Mouse (Mus musculus) lung, adult 2 months (tissue): Measurements from ENCODE around the gene Ptbp1.

ENCODE experiments used
- CTCF ChIP-seq: fragments of 200-500 bp; IDR thresholded peaks from 2 replicates; pipeline ENCODE4 v1.5.1; 2011; ENCODE audit warnings: mild to moderate bottlenecking, low read length, control low read depth; ENCODE audit not compliant: insufficient read depth
- POLR2A ChIP-seq: fragments of 200-500 bp; IDR thresholded peaks from 2 replicates; pipeline ENCODE4 v1.6.1; 2011; ENCODE audit warnings: low read depth, mild to moderate bottlenecking, control low read depth, low read length, borderline replicate concordance; ENCODE audit errors: extremely low read depth

DNA sequence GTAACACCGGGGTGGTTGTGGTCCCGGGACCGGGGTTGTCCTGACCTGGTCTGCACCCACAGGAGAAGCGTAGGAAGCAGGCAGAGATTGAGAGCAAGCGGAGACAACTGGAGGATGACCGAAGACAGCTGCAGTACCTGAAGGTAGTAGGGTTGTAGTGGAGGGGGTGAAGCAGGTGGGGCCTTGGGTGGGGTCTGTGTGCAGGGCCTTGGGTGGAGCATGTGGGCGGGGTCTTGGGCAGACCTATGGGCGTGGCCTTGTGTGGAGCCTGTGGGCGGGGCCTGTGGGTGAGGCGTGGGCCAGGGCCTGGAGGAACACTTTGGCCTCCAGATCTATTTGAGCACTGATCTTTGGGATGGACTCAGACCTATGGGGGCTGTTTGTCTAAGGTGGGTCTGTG is 47.3 kb upstream of the Ptbp1 start:
- TF ChIP-seq CTCF, result no peak
- no peak for TF ChIP-seq POLR2A
